Mouse (Mus musculus): Measurements from ENCODE around the gene Olfr1463.

Gene Olfr1463

GRCm38 (mm10) chr19:13231028-13231427, at the start of gene Olfr1463:
Gene Olfr1463 (plus strand): TSS chr19:13231328.
- no peak for DNase-seq (ENCODE audit: low read depth in 1 of 2, low spot score in 2 of 2)

- DNase-seq (ENCODE audit: low read depth in 1 of 2, low spot score in 2 of 2): no peak
These were observed 45.7 kb upstream of the Olfr1463 start, which contains the start of gene Olfr1462 for GRCm38 (mm10) chr19:13185434-13185833. Gene Olfr1462 (plus strand): TSS chr19:13185734.

GRCm38 (mm10) chr19:13221666-13222065, 9.5 kb upstream of the Olfr1463 start:
- no peak for DNase-seq (ENCODE audit: low read depth in 1 of 2, low spot score in 2 of 2)
